Comparison of ENCODE assay signal across 19 mouse cellular contexts in genomic region chr12:28801731-28802130, GRCm38 (mm10). TPM values are rescaled to one million over a fixed set of nuclear protein-coding genes. Genes with fewer than 3 reads are reported as not detected.
DNase-seq lines count a peak whose midpoint lies in the region; ATAC-seq lines count a peak whose summit lies in the region.
"Had no signal": no experiment of that assay in that cellular context is flagged by ENCODE, and none has a peak within 500 bp of the region (broad histone marks: within the 10 kb centered on the region; RNA-seq: fewer than 3 reads in every experiment).

No protein-coding gene starts in this region.

- H3K27ac ChIP-seq in midbrain, embryonic 10.5 days (replicated peaks) = peak overlapping the region; percentile 38; the same call in 1 of the 2 replicates
- H3K27ac ChIP-seq in midbrain, embryonic 11.5 days (ENCODE audit: low read depth, low read length) = no peak overlapping the region
- peak overlapping the region; percentile 76; the same call in 1 of the 2 replicates for H3K27ac ChIP-seq in limb, embryonic 10.5 days
- H3K27ac ChIP-seq: embryonic facial prominence, embryonic 12.5 days; forebrain, embryonic 13.5 days; heart, embryonic 10.5 days; hindbrain, postnatal 0 days; limb, embryonic 13.5 days; liver, embryonic 14.5 days had no signal

- DNase-seq in cerebellum, adult 18-20 months = peak; percentile 44 to 49
- DNase-seq in cerebellum, postnatal 4 days (ENCODE audit: low spot score in 2 of 2) = no peak
- no peak for DNase-seq in midbrain, embryonic 10.5 days (ENCODE audit: low spot score)
- DNase-seq in midbrain, embryonic 11.5 days (ENCODE audit: low spot score, missing footprints) = no peak
- DNase-seq in cerebellum, adult 9-10 months = peak; percentile 59
- DNase-seq in limb, embryonic 10.5 days (ENCODE audit: low spot score) = no peak
- DNase-seq in left cerebral cortex, postnatal 4 days = no peak
- DNase-seq: gastrocnemius, postnatal 10 days; kidney, postnatal 25 days; layer of hippocampus, postnatal 36 days; lung, embryonic 14.5 days; thymus, postnatal 14 days had no signal

- no peak overlapping the region for H3K4me2 ChIP-seq in midbrain, embryonic 11.5 days
- H3K4me2 ChIP-seq: embryonic facial prominence, embryonic 12.5 days; forebrain, embryonic 13.5 days; limb, embryonic 13.5 days; lung, embryonic 14.5 days had no signal

- peaks cover 4% of the 10 kb centered on the region; the same call in 1 of the 2 replicates for H3K9me3 ChIP-seq in midbrain, embryonic 10.5 days (replicated peaks)
- no peaks in the 10 kb centered on the region for H3K9me3 ChIP-seq in midbrain, embryonic 11.5 days (ENCODE audit: control insufficient read depth, low read length)
- H3K9me3 ChIP-seq in limb, embryonic 10.5 days (replicated peaks) = 0 out of 2 replicates have a peak, but pooled peaks cover 2% of the 10 kb centered on the region
- H3K9me3 ChIP-seq: embryonic facial prominence, embryonic 12.5 days; heart, embryonic 10.5 days; limb, embryonic 13.5 days had no signal

- intact Hi-C loops in left cerebral cortex, postnatal 4 days (cut with DNase I) = no loop called here

- no peak overlapping the region for H3K4me3 ChIP-seq in midbrain, embryonic 10.5 days
- H3K4me3 ChIP-seq in midbrain, embryonic 11.5 days (ENCODE audit: low read depth, low read length) = no peak overlapping the region
- no peak overlapping the region for H3K4me3 ChIP-seq in limb, embryonic 10.5 days
- H3K4me3 ChIP-seq: embryonic facial prominence, embryonic 12.5 days; forebrain, embryonic 13.5 days; heart, embryonic 10.5 days; limb, embryonic 13.5 days had no signal

- ATAC-seq in midbrain, embryonic 11.5 days (ENCODE audit: low FRiP score) = no peak
- ATAC-seq: forebrain, embryonic 13.5 days; hindbrain, postnatal 0 days; intestine, embryonic 16.5 days had no signal

- H3K9ac ChIP-seq in midbrain, embryonic 11.5 days (ENCODE audit: low read length) = no peak overlapping the region
- H3K9ac ChIP-seq: embryonic facial prominence, embryonic 12.5 days; forebrain, embryonic 13.5 days; limb, embryonic 13.5 days; liver, embryonic 14.5 days; lung, embryonic 14.5 days had no signal

- H3K36me3 ChIP-seq in midbrain, embryonic 10.5 days = peaks cover 5% of the 10 kb centered on the region; the same call in 1 of the 2 replicates
- no peaks in the 10 kb centered on the region for H3K36me3 ChIP-seq in midbrain, embryonic 11.5 days (ENCODE audit: control insufficient read depth, insufficient read depth, low read length)
- peaks cover 6% of the 10 kb centered on the region; the same call in 1 of the 2 replicates for H3K36me3 ChIP-seq in limb, embryonic 10.5 days
- H3K36me3 ChIP-seq: embryonic facial prominence, embryonic 12.5 days; limb, embryonic 13.5 days had no signal

- no peaks in the 10 kb centered on the region for H3K27me3 ChIP-seq in midbrain, embryonic 10.5 days (ENCODE audit: low read depth, poor library complexity, severe bottlenecking)
- H3K27me3 ChIP-seq in midbrain, embryonic 11.5 days (ENCODE audit: control insufficient read depth, insufficient read depth, low read length) = no peaks in the 10 kb centered on the region
- no peaks in the 10 kb centered on the region for H3K27me3 ChIP-seq in limb, embryonic 10.5 days (ENCODE audit: low read depth, poor library complexity, severe bottlenecking)
- H3K27me3 ChIP-seq: embryonic facial prominence, embryonic 12.5 days; limb, embryonic 13.5 days had no signal

- 82% methylated on average over 6 of the region's 6 CpGs for WGBS in midbrain, embryonic 10.5 days
- 82% methylated on average over 6 of the region's 6 CpGs for WGBS in midbrain, embryonic 11.5 days
- WGBS in limb, embryonic 10.5 days = 91% methylated on average over 6 of the region's 6 CpGs

- peaks cover 51% of the 10 kb centered on the region for H3K4me1 ChIP-seq in midbrain, embryonic 10.5 days
- peaks cover 21% of the 10 kb centered on the region for H3K4me1 ChIP-seq in midbrain, embryonic 11.5 days (ENCODE audit: control insufficient read depth, insufficient read depth, low read length)
- peaks cover 56% of the 10 kb centered on the region for H3K4me1 ChIP-seq in limb, embryonic 10.5 days

RNA-seq across cellular contexts. Expression of gene Eipr1, which starts 50.1 kb away (rescaled TPM):
- polyA plus RNA-seq in midbrain, embryonic 10.5 days (2016; fragmentation: Nextera tagmentation; extraction: Ambion mirVana) = 45.5 and 48.0 TPM in 2 replicates
- polyA plus RNA-seq in midbrain, embryonic 11.5 days (2014; fragmentation: Nextera tagmentation; extraction: Ambion mirVana) = 40.4 and 43.0 TPM in 2 replicates
- polyA plus RNA-seq in limb, embryonic 10.5 days (2016; fragmentation: Nextera tagmentation; extraction: Ambion mirVana) = 41.2 and 42.2 TPM in 2 replicates
- total RNA-seq in left cerebral cortex, postnatal 4 days (2021) = 10 to 100 TPM; 46.2 to 49.9 TPM

RNA-seq across cellular contexts. Expression of gene Trappc12, which starts 51.5 kb away (rescaled TPM):
- polyA plus RNA-seq in midbrain, embryonic 10.5 days (2016; fragmentation: Nextera tagmentation; extraction: Ambion mirVana) = 36.3 and 40.1 TPM in 2 replicates
- polyA plus RNA-seq in midbrain, embryonic 11.5 days (2014; fragmentation: Nextera tagmentation; extraction: Ambion mirVana) = 35.9 and 37.8 TPM in 2 replicates
- polyA plus RNA-seq in limb, embryonic 10.5 days (2016; fragmentation: Nextera tagmentation; extraction: Ambion mirVana) = 34.0 and 37.9 TPM in 2 replicates
- total RNA-seq in left cerebral cortex, postnatal 4 days (2021) = 10 to 100 TPM; 40.8 to 41.8 TPM

Comparison
In these comparisons a context has a peak if more than half of its experiments do, and no peak if none do; other contexts are left out.
1. DNase-seq: peak in cerebellum, adult 18-20 months (2 of 2) and cerebellum, adult 9-10 months (single experiment); none in cerebellum, postnatal 4 days (0 of 2), midbrain, embryonic 10.5 days (single experiment), midbrain, embryonic 11.5 days (single experiment), limb, embryonic 10.5 days (single experiment) and left cerebral cortex, postnatal 4 days (single experiment).